In genomic region chr5:129846752-129847557, GRCm38 (mm10) we compare ENCODE assay signal across 8 mouse cellular contexts. TPM values are rescaled to one million over a fixed set of nuclear protein-coding genes. Genes with fewer than 3 reads are reported as not detected.
DNase-seq lines count a peak whose midpoint lies in the region; ATAC-seq and TF ChIP-seq lines count a peak whose summit lies in the region.

Gene Sumf2, plus strand, starts transcription at chr5:129846986.

- TF ChIP-seq EP300 in MEL (IDR thresholded peaks at IDR 0.05; ENCODE audit: low read depth in 1 of 2, low read length in 2 of 2) = no peak; a peak in 1 of 4 replicates

- H3K9ac ChIP-seq in MEL (ENCODE audit: control insufficient read depth, low read depth, low read length, poor library complexity, severe bottlenecking) = peak within 1 kb of the TSS; percentile 87
- peak within 1 kb of the TSS; percentile 58 for H3K9ac ChIP-seq in forebrain, postnatal 0 days
- peak within 1 kb of the TSS; percentile 77 for H3K9ac ChIP-seq in lung, embryonic 15.5 days

- peak; percentile 97 for DNase-seq in MEL (ENCODE audit: low read depth, low spot score)
- peak; percentile 96 to 97 for DNase-seq in cerebellum, adult 2 months
- peak; percentile 98 for DNase-seq in forebrain, postnatal 0 days
- DNase-seq in heart, postnatal 4 days = peak; percentile 97
- DNase-seq in layer of hippocampus, adult 8-10 months (ENCODE audit: low spot score in 2 of 2) = peak; percentile 90 to 96
- peak; percentile 93 for DNase-seq in ovary, adult 18-20 months (ENCODE audit: low spot score)
- peak; percentile 96 for DNase-seq in thymus, postnatal 0 days (ENCODE audit: low spot score)

- no peak for TF ChIP-seq CTCF in MEL (IDR thresholded peaks at IDR 0.05 in 2 of 3, conservative IDR thresholded peaks at IDR 0.05 in 1 of 3; ENCODE audit: control insufficient read depth in 1 of 3, insufficient read depth in 1 of 3, low read depth in 2 of 3, low read length in 3 of 3, poor library complexity in 1 of 3, severe bottlenecking in 1 of 3)
- no peak; the same call in 1 of the 2 replicates for TF ChIP-seq CTCF in cerebellum, adult 2 months (IDR thresholded peaks at IDR 0.05; ENCODE audit: borderline replicate concordance, insufficient read depth, low read depth, low read length)
- TF ChIP-seq CTCF in forebrain, postnatal 0 days (IDR thresholded peaks at IDR 0.05; ENCODE audit: low read depth) = 0 out of 2 replicates have a peak, but pooled peaks have one; percentile 5

- H3K4me2 ChIP-seq in forebrain, postnatal 0 days (ENCODE audit: low read depth) = peak within 1 kb of the TSS; percentile 54
- peak within 1 kb of the TSS; percentile 57 for H3K4me2 ChIP-seq in lung, embryonic 15.5 days

- peaks cover 2 to 13% of the 10 kb centered on the region in 2 experiments; a peak in 2 of 4 replicates for H3K4me1 ChIP-seq in MEL (ENCODE audit: control insufficient read depth in 1 of 2, insufficient read depth in 2 of 2, low read length in 2 of 2)
- H3K4me1 ChIP-seq in cerebellum, adult 2 months (ENCODE audit: control insufficient read depth, insufficient read depth, low read length) = no peaks in the 10 kb centered on the region; the same call in 1 of the 2 replicates
- no peaks in the 10 kb centered on the region for H3K4me1 ChIP-seq in forebrain, postnatal 0 days (ENCODE audit: insufficient read depth)
- peaks cover 6% of the 10 kb centered on the region; the same call in 1 of the 2 replicates for H3K4me1 ChIP-seq in lung, embryonic 15.5 days

- ATAC-seq in forebrain, postnatal 0 days = peak; percentile 99
- ATAC-seq in lung, embryonic 15.5 days (ENCODE audit: borderline replicate concordance, extremely low read depth, low FRiP score, low TSS enrichment) = peak; percentile 98

- peak within 1 kb of the TSS; percentile 81 for H3K27ac ChIP-seq in MEL (ENCODE audit: control insufficient read depth, low read depth, low read length)
- H3K27ac ChIP-seq in cerebellum, adult 2 months (ENCODE audit: insufficient read depth, low read length) = peak within 1 kb of the TSS; percentile 55; the same call in 1 of the 2 replicates
- H3K27ac ChIP-seq in forebrain, postnatal 0 days (ENCODE audit: low read depth, low read length) = peak within 1 kb of the TSS; percentile 73
- H3K27ac ChIP-seq in lung, embryonic 15.5 days = peak within 1 kb of the TSS; percentile 66

- H3K36me3 ChIP-seq in MEL (ENCODE audit: control insufficient read depth in 1 of 2, insufficient read depth in 2 of 2, low read length in 2 of 2) = peaks cover 16 to 19% of the 10 kb centered on the region in 2 experiments
- H3K36me3 ChIP-seq in forebrain, postnatal 0 days (ENCODE audit: insufficient read depth) = peaks cover 21% of the 10 kb centered on the region
- H3K36me3 ChIP-seq in lung, embryonic 15.5 days = peaks cover 25% of the 10 kb centered on the region

- TF ChIP-seq POLR2A in MEL (IDR thresholded peaks at IDR 0.05; ENCODE audit: control insufficient read depth in 1 of 2, insufficient read depth in 1 of 2, low read depth in 1 of 2, low read length in 2 of 2, poor library complexity in 1 of 2) = peak; percentile 84 to 99
- peak; percentile 99 for TF ChIP-seq POLR2A in cerebellum, adult 2 months (IDR thresholded peaks at IDR 0.05; ENCODE audit: borderline replicate concordance, insufficient read depth, low read length)

- no peaks in the 10 kb centered on the region for H3K27me3 ChIP-seq in MEL (ENCODE audit: control insufficient read depth in 1 of 2, insufficient read depth in 2 of 2, low read length in 2 of 2)
- H3K27me3 ChIP-seq in cerebellum, adult 2 months (ENCODE audit: control insufficient read depth, insufficient read depth, low read length) = no peaks in the 10 kb centered on the region
- H3K27me3 ChIP-seq in forebrain, postnatal 0 days (ENCODE audit: insufficient read depth, low read length) = no peaks in the 10 kb centered on the region
- H3K27me3 ChIP-seq in lung, embryonic 15.5 days = no peaks in the 10 kb centered on the region

- whole genome bisulfite sequencing in cerebellum, adult 2 months = 4% methylated on average over 22 of the region's 22 CpGs
- WGBS in forebrain, postnatal 0 days = 12% methylated on average over 22 of the region's 22 CpGs
- 6% methylated on average over 22 of the region's 22 CpGs for WGBS in lung, embryonic 15.5 days

- no peaks in the 10 kb centered on the region for H3K9me3 ChIP-seq in MEL (replicated peaks; ENCODE audit: insufficient read depth, low read length)
- no peaks in the 10 kb centered on the region for H3K9me3 ChIP-seq in forebrain, postnatal 0 days (ENCODE audit: low read length)
- H3K9me3 ChIP-seq in lung, embryonic 15.5 days = no peaks in the 10 kb centered on the region

- TF ChIP-seq RAD21 in MEL (IDR thresholded peaks at IDR 0.05; ENCODE audit: low read depth, low read length) = no peak

- H3K79me2 ChIP-seq in MEL (ENCODE audit: control insufficient read depth, insufficient read depth, low read length, poor library complexity) = peaks cover 18% of the 10 kb centered on the region

- peak within 1 kb of the TSS; percentile 77 to 78 for H3K4me3 ChIP-seq in MEL (ENCODE audit: control insufficient read depth in 1 of 2, insufficient read depth in 1 of 2, low read depth in 2 of 2, low read length in 2 of 2)
- peak within 1 kb of the TSS; percentile 95 for H3K4me3 ChIP-seq in cerebellum, adult 2 months (replicated peaks; ENCODE audit: insufficient read depth, low read depth, low read length)
- peak within 1 kb of the TSS; percentile 61 for H3K4me3 ChIP-seq in forebrain, postnatal 0 days (ENCODE audit: low read depth, low read length)
- peak within 1 kb of the TSS; percentile 73 for H3K4me3 ChIP-seq in lung, embryonic 15.5 days

TF ChIP-seq in MEL, 35 proteins besides CTCF, POLR2A, EP300 and RAD21 (continues in another document):
- TF ChIP-seq ZKSCAN1 (IDR thresholded peaks at IDR 0.05; ENCODE audit: low read depth, low read length) (peak; percentile 36), RCOR1 (IDR thresholded peaks at IDR 0.05; ENCODE audit: low read depth, low read length) (peak; percentile 5; the same call in 1 of the 2 replicates), MYB (IDR thresholded peaks at IDR 0.05; ENCODE audit: low read depth, low read length) (no peak; the same call in 1 of the 2 replicates), MAFK (IDR thresholded peaks at IDR 0.05; ENCODE audit: borderline replicate concordance, low read depth, low read length) (no peak), CHD2 (IDR thresholded peaks at IDR 0.05; ENCODE audit: low read length) (peak; percentile 42), NRF1 (IDR thresholded peaks at IDR 0.05; ENCODE audit: insufficient read depth, low read depth, low read length, poor library complexity, severe bottlenecking) (peak; percentile 99), E2F4 (IDR thresholded peaks at IDR 0.05; ENCODE audit: borderline replicate concordance, low read depth, low read length) (peak; percentile 51; the same call in 1 of the 2 replicates), POLR2AphosphoS2 (IDR thresholded peaks at IDR 0.05; ENCODE audit: low read length) (peak; percentile 100), POLR2AphosphoS5 (IDR thresholded peaks at IDR 0.05; ENCODE audit: borderline replicate concordance, low read depth, low read length) (peak; percentile 86; the same call in 1 of the 2 replicates), UBTF (IDR thresholded peaks at IDR 0.05; ENCODE audit: borderline replicate concordance, insufficient read depth, low read depth, low read length) (no peak), ZC3H11A (IDR thresholded peaks at IDR 0.05; ENCODE audit: low read depth, low read length) (no peak), SMC3 (IDR thresholded peaks at IDR 0.05; ENCODE audit: low read depth, low read length) (no peak; the same call in 1 of the 2 replicates), TCF12 (IDR thresholded peaks at IDR 0.05; ENCODE audit: low read depth, low read length) (no peak; the same call in 1 of the 2 replicates), TAL1 (IDR thresholded peaks at IDR 0.05; ENCODE audit: low read length) (no peak), KAT2A (conservative IDR thresholded peaks at IDR 0.05; ENCODE audit: low read depth, low read length) (no peak; the same call in none of the 2 replicates), ETS1 (IDR thresholded peaks at IDR 0.05; ENCODE audit: low read depth, low read length) (0 out of 2 replicates have a peak, but pooled peaks have one; percentile 33), MAZ (IDR thresholded peaks at IDR 0.05; ENCODE audit: low read depth, low read length) (no peak), SIN3A (IDR thresholded peaks at IDR 0.05; ENCODE audit: low read length) (peak; percentile 83), GATA1 (IDR thresholded peaks at IDR 0.05; ENCODE audit: low read depth, low read length) (peak; percentile 67), USF1 (IDR thresholded peaks at IDR 0.05; ENCODE audit: low read depth, low read length) (no peak), MXI1 (IDR thresholded peaks at IDR 0.05; ENCODE audit: low read depth, low read length) (peak; percentile 87), MAX (IDR thresholded peaks at IDR 0.05; ENCODE audit: low read length) (peak; percentile 70; the same call in 1 of the 2 replicates), TBP (IDR thresholded peaks at IDR 0.05; ENCODE audit: low read depth, low read length) (peak; percentile 85), GABPA (IDR thresholded peaks at IDR 0.05; ENCODE audit: low read depth, low read length) (no peak), ELF1 (IDR thresholded peaks at IDR 0.05; ENCODE audit: low read depth, low read length) (no peak), NELFE (IDR thresholded peaks at IDR 0.05; ENCODE audit: low read depth, low read length) (peak; percentile 97), HCFC1 (IDR thresholded peaks at IDR 0.05; ENCODE audit: low read depth, low read length) (peak; percentile 77), USF2 (IDR thresholded peaks at IDR 0.05; ENCODE audit: borderline replicate concordance in 1 of 2, insufficient read depth in 1 of 2, low read depth in 1 of 2, low read length in 2 of 2) (no peak), CHD1 (IDR thresholded peaks at IDR 0.05; ENCODE audit: low read depth, low read length) (peak; percentile 94), ZMIZ1 (IDR thresholded peaks at IDR 0.05; ENCODE audit: low read depth, low read length) (peak; percentile 97)

RNA-seq across cellular contexts. Expression of gene Sumf2, which starts in this region (rescaled TPM):
- total RNA-seq in MEL (2012; rRNA removed) = 32.9 and 33.2 TPM in 2 replicates
- polyA plus RNA-seq in MEL (2012; ENCODE audit: insufficient read depth in 1 of 2, insufficient read length in 2 of 2, low read depth in 1 of 2, low replicate concordance in 2 of 2, missing spikeins in 1 of 2) = 10 to 100 TPM in 1 of 2 experiments, not detected in 1; 35.8 TPM
- 16.2 and 17.3 TPM in 2 replicates for polyA plus RNA-seq in cerebellum, adult 2 months (2012; rRNA removed)
- total RNA-seq in forebrain, postnatal 0 days (2014; rRNA removed) = 16.6 and 29.9 TPM in 2 replicates
- polyA plus RNA-seq in forebrain, postnatal 0 days (2015; fragmentation: Nextera tagmentation; extraction: Ambion mirVana) = 21.2 and 22.3 TPM in 2 replicates
- total RNA-seq in heart, postnatal 4 days (2021) = 10 to 100 TPM; 13.0 to 13.7 TPM
- 10 to 100 TPM; 20.2 to 26.5 (median 22.7) TPM for total RNA-seq in layer of hippocampus, adult 8-10 months (2022)
- 42.9 and 48.3 TPM in 2 replicates for polyA plus RNA-seq in lung, embryonic 15.5 days (2015; fragmentation: Nextera tagmentation; extraction: Ambion mirVana)
- 30.1 and 33.5 TPM in 2 replicates for polyA plus RNA-seq in thymus, postnatal 0 days (2015; fragmentation: Nextera tagmentation; extraction: Ambion mirVana)

Comparison
In these comparisons a context has a peak if more than half of its experiments do, and no peak if none do; other contexts are left out.
1. Peak in every context shown above with its lines: DNase-seq, ATAC-seq, H3K4me3 ChIP-seq and H3K27ac ChIP-seq.